Mouse (Mus musculus) thymus, adult 2 months (tissue): ENCODE data around the gene Olfr924.

Experiments used
- CTCF ChIP-seq: fragments of 200-500 bp; IDR thresholded peaks from 2 replicates; pipeline ENCODE4 v1.5.1; 2012; ENCODE audit warnings: mild to moderate bottlenecking, control low read depth, low read length, moderate library complexity, borderline replicate concordance; ENCODE audit not compliant: control insufficient read depth, poor library complexity, insufficient read depth; ENCODE audit errors: extremely low read depth
- POLR2A ChIP-seq: fragments of 200-500 bp; IDR thresholded peaks from 2 replicates; pipeline ENCODE4 v1.6.1; 2012; ENCODE audit warnings: mild to moderate bottlenecking, low read length, control low read depth, moderate library complexity; ENCODE audit not compliant: control insufficient read depth, poor library complexity, insufficient read depth; ENCODE audit errors: extremely low read depth

DNA sequence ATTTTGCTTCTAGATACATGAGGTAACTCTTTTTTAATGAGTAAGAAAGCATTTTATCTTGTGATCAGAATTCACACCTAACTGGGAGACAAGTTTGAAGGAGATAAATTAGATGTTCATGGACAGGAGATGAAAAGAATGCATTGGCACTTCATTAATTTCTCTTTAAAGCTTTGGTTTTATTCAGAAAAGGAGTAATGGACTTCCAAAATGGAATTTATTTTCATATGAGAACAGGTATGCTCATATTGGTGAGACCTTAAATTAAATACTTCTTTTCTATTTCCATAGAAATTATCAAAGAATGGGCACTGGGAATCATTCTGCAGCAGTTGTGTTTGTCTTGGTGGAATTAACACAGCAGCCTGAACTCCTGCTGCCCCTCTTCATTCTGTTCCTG is 10.5 kb downstream of the Olfr924 start, which contains the start of gene Olfr26:
- TF ChIP-seq POLR2A (no peak), CTCF (no peak)
